Mouse (Mus musculus) ES-Bruce4 (cell line): ENCODE measurements at regions not wholly inside any gene's neighbourhood (a gene's known extent, or its start where the extent isn't known, plus 50 kb on each side); places are given as distances from the start of the nearest gene placed in this dataset.

Experiments used
- CTCF ChIP-seq: IDR thresholded peaks from one replicate; pipeline ENCODE4 v1.8.1; 2011; ENCODE audit warnings: low read depth, low read length
- POLR2A ChIP-seq: IDR thresholded peaks from one replicate; pipeline ENCODE4 v1.8.1; 2011; ENCODE audit warnings: low read length; ENCODE audit not compliant: insufficient read depth

- TF ChIP-seq CTCF: no peak
- TF ChIP-seq POLR2A: no peak
Observed at GRCm38 (mm10) chr2:3927853-3928252, 89.7 kb upstream of the Frmd4a start.
